Mouse (Mus musculus) limb, embryonic 13.5 days (tissue): ENCODE data around the gene Hlcs. TPM values are rescaled to one million over a fixed set of nuclear protein-coding genes. Genes with fewer than 3 reads are reported as not detected.
"Not testable (repeated sequence)": the region's sequence is repeated elsewhere in the genome, so short reads cannot be mapped to it uniquely, and the experiment has no call there.

Source experiments
- ATAC-seq: fragments of 200-750 bp; cut with Nextera tagmentation; 2 replicates; pipeline ENCODE4 v1.8.0; 2017; ENCODE audit warnings: low read depth, moderate number of reproducible peaks, moderate TSS enrichment; ENCODE audit not compliant: low FRiP score
- H3K27ac ChIP-seq: fragments of 300-500 bp; sonication (generic); 2 replicates; pipeline ENCODE4 v1.5.1; 2015; ENCODE audit warnings: inconsistent platforms, mild to moderate bottlenecking, moderate library complexity
- H3K27me3 ChIP-seq: fragments of 300-500 bp; sonication (generic); 2 replicates; pipeline ENCODE4 v1.6.1; 2015; ENCODE audit warnings: mild to moderate bottlenecking, inconsistent platforms
- H3K36me3 ChIP-seq: fragments of 300-500 bp; sonication (generic); 2 replicates; pipeline ENCODE4 v1.6.1; 2015; ENCODE audit warnings: inconsistent platforms, mild to moderate bottlenecking, moderate library complexity
- H3K4me1 ChIP-seq: fragments of 300-500 bp; sonication (generic); 2 replicates; pipeline ENCODE4 v1.6.1; 2015; ENCODE audit warnings: inconsistent platforms
- H3K4me2 ChIP-seq: fragments of 300-500 bp; sonication (generic); replicated peaks from 2 replicates; pipeline ENCODE4 v1.6.1; 2015; ENCODE audit warnings: inconsistent platforms, mild to moderate bottlenecking, moderate library complexity
- H3K4me3 ChIP-seq: fragments of 300-500 bp; sonication (generic); 2 replicates; pipeline ENCODE4 v1.5.1; 2015; ENCODE audit warnings: moderate library complexity, mild to moderate bottlenecking, inconsistent platforms
- H3K9ac ChIP-seq: fragments of 300-500 bp; sonication (generic); 2 replicates; pipeline ENCODE4 v1.6.1; 2015; ENCODE audit warnings: mild to moderate bottlenecking, inconsistent platforms
- H3K9me3 ChIP-seq: fragments of 300-500 bp; sonication (generic); 2 replicates; pipeline ENCODE4 v1.6.1; 2016; ENCODE audit warnings: inconsistent platforms
- WGBS: fragments of 180-500 bp; shearing (Covaris S2); methylation state at CpG from one replicate; pipeline ENCODE4 v1.1.7; 2015; 5-methylcytosine and 5-hydroxymethylcytosine counted together
- polyA plus RNA-seq: library from polyadenylated mRNA; unstranded; fragments of >200 nt; fragmentation: Nextera tagmentation; extraction: Ambion mirVana; gene quantifications from 2 replicates; pipeline ENCODE4 v1.2.1, GENCODE M21; 2015

Gene Hlcs
- polyA plus RNA-seq, 1 experiment from 2014 or later = 8.8 TPM

- Histone ChIP-seq H3K9ac (no peak overlapping the region), H3K27ac (no peak overlapping the region), H3K36me3 (no peaks in the 10 kb centered on the region), H3K4me1 (0 out of 2 replicates have a peak, but pooled peaks cover 6% of the 10 kb centered on the region), H3K4me3 (no peak overlapping the region), H3K4me2 (no peak overlapping the region), H3K27me3 (no peaks in the 10 kb centered on the region), H3K9me3 (no peaks in the 10 kb centered on the region)
- 76% methylated on average over 7 of the region's 7 CpGs for WGBS
- no peak for ATAC-seq
Observed at GRCm38 (mm10) chr16:94347080-94347731, 33.8 kb upstream of the Hlcs start.

DNA sequence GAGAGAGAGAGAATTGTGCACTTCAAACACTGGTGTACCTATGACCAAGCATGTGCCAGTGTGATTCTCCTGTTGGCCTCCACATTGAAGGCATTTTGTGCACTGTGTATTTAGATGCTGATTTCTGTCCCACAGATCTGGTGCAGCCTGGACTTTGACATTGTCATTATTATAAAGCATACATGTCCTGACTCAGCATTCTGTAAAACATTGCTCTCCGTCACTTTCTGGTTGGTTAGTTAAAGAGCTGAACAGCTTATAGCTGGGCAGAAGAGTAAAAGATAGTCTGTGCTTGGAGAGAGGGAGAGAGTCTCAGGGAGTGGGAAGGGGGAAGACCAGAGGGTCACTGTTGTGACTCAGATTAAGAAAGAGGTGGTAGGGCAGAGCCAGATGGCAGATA is 32.4 kb upstream of the Hlcs start:
- Histone ChIP-seq H3K4me2 (no peak overlapping the region), H3K4me3 (no peak overlapping the region), H3K4me1 (0 out of 2 replicates have a peak, but pooled peaks cover 6% of the 10 kb centered on the region), H3K27me3 (no peaks in the 10 kb centered on the region), H3K9ac (no peak overlapping the region), H3K9me3 (no peaks in the 10 kb centered on the region), H3K27ac (no peak overlapping the region), H3K36me3 (no peaks in the 10 kb centered on the region)
- 82% methylated on average over 1 of the region's 1 CpGs for WGBS
- no peak for ATAC-seq

DNA sequence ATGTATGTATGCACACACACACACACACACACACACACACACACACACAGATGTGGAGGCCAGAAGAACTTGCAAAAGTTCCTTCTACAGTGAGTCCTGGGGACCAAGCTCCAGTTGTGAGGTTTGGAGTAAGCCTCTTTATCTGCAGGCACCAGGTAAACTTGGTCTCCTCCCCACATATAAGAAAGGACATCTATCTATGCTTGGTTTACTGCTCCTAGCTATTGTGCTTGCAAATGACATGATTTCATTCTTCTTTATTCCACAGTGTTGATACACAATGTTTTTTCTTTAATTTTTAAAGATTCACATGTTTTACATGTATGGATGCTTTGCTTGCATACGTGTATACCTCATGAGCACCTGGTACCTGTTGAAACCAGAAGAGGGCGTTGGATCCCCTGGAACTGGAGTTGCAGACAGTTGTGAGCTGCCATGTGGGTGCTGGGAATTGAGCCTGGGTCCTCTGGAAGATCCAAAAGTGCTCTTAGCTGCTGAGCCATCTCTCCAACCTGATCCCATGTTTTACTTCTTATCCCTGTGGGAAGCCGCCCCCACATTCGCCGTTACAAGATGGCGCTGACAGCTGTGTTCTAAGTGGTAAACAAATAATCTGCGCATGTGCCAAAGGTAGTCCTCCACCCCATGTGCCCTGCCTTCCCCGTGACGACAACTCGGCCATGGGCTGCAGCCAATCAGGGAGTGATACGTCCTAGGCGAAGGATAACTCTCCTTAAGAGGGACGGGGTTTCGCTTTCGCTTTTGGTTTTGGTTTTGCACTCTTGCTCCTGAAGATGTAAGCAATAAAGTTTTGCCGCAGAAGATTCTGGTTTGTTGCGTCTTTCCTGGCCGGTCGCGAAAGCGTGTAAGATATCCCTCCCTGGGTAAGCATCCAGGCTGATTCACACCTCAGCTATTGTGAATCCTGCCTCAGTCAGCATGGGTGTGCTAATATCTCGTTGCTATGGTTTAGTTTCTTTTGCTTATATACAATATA is 26.1 kb upstream of the Hlcs start:
- H3K27me3 ChIP-seq, H3K4me2 ChIP-seq, H3K4me3 ChIP-seq, ATAC-seq, H3K27ac ChIP-seq, H3K9ac ChIP-seq, H3K9me3 ChIP-seq, H3K4me1 ChIP-seq, H3K36me3 ChIP-seq: not testable (repeated sequence)
- WGBS = 91% methylated on average over 22 of the region's 22 CpGs

DNA sequence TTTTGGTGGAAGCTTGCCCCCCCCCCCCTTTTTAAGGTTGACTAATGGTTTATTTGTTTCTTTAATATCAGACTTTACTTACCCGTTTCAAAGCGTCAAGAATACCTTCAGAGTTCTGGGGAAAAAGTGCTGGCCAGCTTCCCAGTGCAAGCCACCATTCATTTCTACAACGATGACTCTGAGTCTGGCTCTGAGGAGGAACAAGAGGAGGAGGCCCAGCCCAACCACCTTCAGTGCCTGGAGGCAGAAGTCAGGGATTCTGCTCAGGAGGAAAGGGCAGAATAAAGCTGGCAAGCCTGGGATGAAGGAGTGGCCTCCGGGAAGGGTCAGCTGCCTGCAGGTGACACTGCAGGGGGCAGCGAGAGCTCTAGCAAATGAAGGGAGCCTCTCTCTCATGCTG is 22.3 kb upstream of the Hlcs start:
- peaks cover 3% of the 10 kb centered on the region; the same call in 1 of the 2 replicates for H3K27me3 ChIP-seq
- H3K9me3 ChIP-seq = no peaks in the 10 kb centered on the region
- no peak overlapping the region for H3K4me2 ChIP-seq
- H3K4me1 ChIP-seq = no peaks in the 10 kb centered on the region
- H3K27ac ChIP-seq = no peak overlapping the region
- WGBS = 33% methylated on average over 5 of the region's 5 CpGs
- ATAC-seq = no peak
- H3K36me3 ChIP-seq = no peaks in the 10 kb centered on the region
- H3K9ac ChIP-seq = no peak overlapping the region
- H3K4me3 ChIP-seq = no peak overlapping the region

- Histone ChIP-seq H3K9me3 (no peaks in the 10 kb centered on the region), H3K4me2 (no peak overlapping the region), H3K9ac (no peak overlapping the region), H3K27ac (no peak overlapping the region), H3K36me3 (no peaks in the 10 kb centered on the region), H3K27me3 (peaks cover 38% of the 10 kb centered on the region), H3K4me3 (no peak overlapping the region), H3K4me1 (peaks cover 23% of the 10 kb centered on the region)
- WGBS = 52% methylated on average over 5 of the region's 5 CpGs
- no peak for ATAC-seq
Observed at GRCm38 (mm10) chr16:94331886-94332252, 18.5 kb upstream of the Hlcs start.

- Histone ChIP-seq H3K4me3 (no peak overlapping the region), H3K27ac (no peak overlapping the region), H3K36me3 (no peaks in the 10 kb centered on the region), H3K27me3 (peaks cover 42% of the 10 kb centered on the region), H3K9me3 (no peaks in the 10 kb centered on the region), H3K4me1 (peaks cover 23% of the 10 kb centered on the region), H3K9ac (no peak overlapping the region), H3K4me2 (no peak overlapping the region)
- WGBS = 80% methylated on average over 9 of the region's 9 CpGs
- no peak for ATAC-seq
Observed at GRCm38 (mm10) chr16:94331233-94331885, 18.0 kb upstream of the Hlcs start.

DNA sequence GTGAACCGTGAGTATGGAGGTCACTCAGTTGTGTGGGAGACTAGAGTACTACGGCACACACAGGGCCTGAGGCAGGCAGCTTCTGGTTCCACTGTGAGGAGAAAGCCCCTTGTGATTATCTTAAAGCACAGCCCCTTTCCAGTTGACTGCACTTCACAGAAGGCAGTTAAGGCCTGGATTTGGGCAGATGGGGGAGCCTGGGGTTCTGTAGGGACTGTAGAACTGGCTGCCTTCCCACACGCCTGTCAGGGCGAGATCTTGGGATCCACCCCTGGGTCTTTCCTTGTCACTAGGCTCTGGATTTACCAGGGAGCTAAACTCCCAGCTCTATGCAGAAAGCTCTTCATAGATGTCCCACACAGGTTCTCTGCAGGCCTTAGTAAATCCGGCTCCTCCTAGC is 17.1 kb upstream of the Hlcs start:
- Histone ChIP-seq H3K4me1 (peaks cover 23% of the 10 kb centered on the region), H3K4me2 (no peak overlapping the region), H3K27ac (no peak overlapping the region), H3K9me3 (no peaks in the 10 kb centered on the region), H3K36me3 (no peaks in the 10 kb centered on the region), H3K4me3 (no peak overlapping the region), H3K9ac (no peak overlapping the region; the same call in 1 of the 2 replicates), H3K27me3 (peaks cover 50% of the 10 kb centered on the region)
- no peak for ATAC-seq
- 74% methylated on average over 5 of the region's 5 CpGs for WGBS

DNA sequence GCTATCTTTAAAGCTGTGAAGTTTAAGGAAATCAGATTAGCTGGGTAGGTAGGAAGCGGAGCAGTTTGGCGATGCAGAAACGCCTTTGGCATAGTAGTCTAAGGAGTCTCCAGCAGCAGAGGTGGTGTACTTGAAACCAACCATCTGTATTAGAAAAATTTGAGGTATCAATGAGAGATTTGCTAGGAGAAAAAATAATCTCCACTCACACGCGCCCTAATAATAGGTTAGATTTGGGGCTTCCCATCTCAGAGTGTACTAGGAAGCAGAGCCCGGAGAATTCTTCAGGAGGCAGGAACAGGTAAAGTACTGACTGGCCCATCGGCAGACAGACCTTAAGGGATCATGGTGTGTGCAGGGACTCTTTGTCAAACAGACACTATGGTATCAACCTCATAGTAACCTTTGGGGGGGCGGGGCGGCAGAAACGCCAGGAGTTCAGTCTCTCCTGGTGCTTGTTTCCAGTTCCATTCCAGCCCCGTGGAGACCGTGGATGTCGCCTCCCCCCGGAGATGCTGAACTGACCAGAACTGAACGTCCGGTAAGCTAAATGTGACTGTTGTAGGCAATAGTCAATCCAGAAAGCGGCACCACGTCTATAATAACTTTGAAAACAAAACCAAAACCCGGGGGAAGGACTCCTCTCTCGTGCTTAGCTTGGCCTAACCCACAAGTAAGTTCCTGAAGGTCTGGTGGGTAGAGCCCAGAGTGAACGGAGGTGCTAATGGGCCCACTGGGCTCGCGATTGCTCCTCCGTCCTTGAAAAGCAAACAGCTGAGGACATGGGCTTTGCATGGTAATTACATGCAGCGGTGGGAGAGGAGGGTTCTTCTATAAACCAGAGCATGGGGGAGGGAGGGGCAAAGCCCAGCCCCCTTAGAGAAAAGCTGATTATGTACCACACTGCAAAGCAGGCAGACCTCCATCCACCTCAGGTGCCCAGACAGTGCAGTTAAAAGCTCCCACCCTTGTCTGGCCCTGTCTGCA is 15.8 kb upstream of the Hlcs start:
- no peak for ATAC-seq

DNA sequence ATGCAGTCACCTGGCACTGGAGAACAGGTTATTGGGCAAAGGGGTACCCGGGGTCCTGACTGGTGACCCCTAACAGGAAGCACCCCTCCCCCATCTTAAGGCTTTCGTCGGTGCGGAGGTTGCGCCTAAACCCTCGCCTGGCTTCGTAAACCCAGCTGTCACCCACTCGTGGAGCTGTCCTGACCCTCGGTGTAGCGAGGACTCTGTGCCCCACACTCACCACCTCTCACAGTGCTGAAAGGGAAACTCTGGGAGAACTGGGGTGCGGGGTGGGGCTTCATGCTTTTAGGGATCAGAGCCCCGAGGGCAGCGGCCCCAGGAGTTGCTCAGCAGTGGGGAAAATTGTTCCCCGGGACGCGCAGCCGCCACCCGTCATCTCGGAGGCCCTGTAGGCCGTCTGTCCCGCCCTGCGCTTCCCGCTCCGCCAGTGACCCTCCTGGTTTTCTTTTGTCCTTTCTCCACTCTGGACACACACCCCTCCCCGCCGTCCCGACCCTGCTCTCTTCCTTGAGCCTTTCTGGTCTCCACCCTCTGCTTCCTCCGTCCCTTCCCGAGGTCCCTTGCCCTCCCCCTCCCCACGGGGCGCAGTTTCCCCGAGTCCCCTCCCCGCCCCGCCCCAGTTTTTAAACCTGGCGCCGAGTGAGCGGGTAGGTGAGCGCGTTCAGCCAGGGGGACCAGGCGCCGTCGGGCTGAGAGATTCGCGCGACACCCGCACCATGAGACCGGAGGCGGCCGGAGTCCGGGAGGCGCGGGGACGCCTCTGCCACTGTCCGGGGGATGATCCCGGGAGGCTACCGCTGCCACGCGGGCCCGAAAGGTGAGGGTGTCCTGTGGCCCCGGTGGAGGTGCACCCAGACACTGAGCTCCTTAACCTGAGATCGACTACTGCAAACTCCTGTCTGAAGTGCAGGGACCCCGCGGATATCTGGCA is 14.7 kb upstream of the Hlcs start, which contains the start of gene Ripply3:
Gene Ripply3 (plus strand): TSS at position 640 of the 931 bp plus-strand sequence.
- Histone ChIP-seq H3K9ac (peak within 1 kb of the TSS; percentile 60), H3K36me3 (no peaks in the 10 kb centered on the region), H3K27ac (no peak within 1 kb of the TSS), H3K4me1 (peaks cover 23% of the 10 kb centered on the region), H3K4me2 (peak within 1 kb of the TSS; percentile 85), H3K4me3 (peak within 1 kb of the TSS; percentile 53), H3K27me3 (peaks cover 55% of the 10 kb centered on the region), H3K9me3 (no peaks in the 10 kb centered on the region)
- WGBS = 1% methylated on average over 63 of the region's 63 CpGs
- ATAC-seq = peak; percentile 34; the same call in 1 of the 2 replicates

More for the DNA sequence above, 15.8 kb upstream of the Hlcs start:
- peak overlapping the region; percentile 60 for H3K9ac ChIP-seq
- WGBS = 7% methylated on average over 25 of the region's 25 CpGs
- H3K4me1 ChIP-seq = peaks cover 23% of the 10 kb centered on the region
- no peak overlapping the region for H3K27ac ChIP-seq
- H3K9me3 ChIP-seq = no peaks in the 10 kb centered on the region
- H3K36me3 ChIP-seq = no peaks in the 10 kb centered on the region
- H3K4me2 ChIP-seq = peak overlapping the region; percentile 85
- peaks cover 55% of the 10 kb centered on the region for H3K27me3 ChIP-seq
- peak overlapping the region; percentile 53 for H3K4me3 ChIP-seq

GRCm38 (mm10) chr16:94326008-94326407 is 12.6 kb upstream of the Hlcs start:
- Histone ChIP-seq H3K27ac (no peak overlapping the region), H3K4me3 (no peak overlapping the region), H3K4me1 (peaks cover 23% of the 10 kb centered on the region), H3K9ac (no peak overlapping the region), H3K36me3 (no peaks in the 10 kb centered on the region), H3K27me3 (peaks cover 55% of the 10 kb centered on the region), H3K4me2 (no peak overlapping the region), H3K9me3 (no peaks in the 10 kb centered on the region)
- 84% methylated on average over 3 of the region's 3 CpGs for WGBS
- ATAC-seq = no peak
